Mouse (Mus musculus) embryonic fibroblast, embryonic 13.5 days (primary cell): ENCODE measurements around the gene Anapc11.
A peak's percentile ranks its signal among the peaks of the same experiment; 100 is the strongest.

Experiments
- CTCF ChIP-seq: IDR thresholded peaks from 2 replicates; pipeline ENCODE4 v1.5.1; 2011; ENCODE audit warnings: mild to moderate bottlenecking, control low read depth, low read length, moderate library complexity, borderline replicate concordance; ENCODE audit not compliant: insufficient read depth
- POLR2A ChIP-seq: IDR thresholded peaks from 2 replicates; pipeline ENCODE4 v1.6.1; 2011; ENCODE audit warnings: low read depth, mild to moderate bottlenecking, control low read depth, low read length, moderate library complexity

DNA sequence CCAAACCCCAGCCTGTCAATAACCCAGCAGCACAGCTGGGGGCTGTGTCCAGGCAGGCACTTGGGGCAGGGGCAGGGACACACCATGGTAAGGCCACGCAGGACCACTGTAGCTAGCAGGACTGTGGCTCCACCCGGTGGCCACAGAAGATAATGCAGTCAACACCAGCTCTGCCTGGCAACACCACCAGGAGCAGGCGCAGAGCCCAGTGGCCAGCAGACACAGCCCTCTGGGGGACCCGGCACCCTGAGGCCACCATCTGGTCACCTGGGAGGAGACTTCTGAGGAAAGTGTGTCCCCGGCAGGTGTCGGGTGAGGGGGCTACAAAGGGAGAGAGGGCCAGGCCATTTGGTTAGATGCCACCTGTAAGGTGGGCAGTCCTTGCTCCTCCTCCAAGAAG, 14.5 kb downstream of the Anapc11 start:
- no peak for TF ChIP-seq POLR2A
- TF ChIP-seq CTCF, result peak; percentile 85
